Mouse (Mus musculus): Measurements from ENCODE around the gene Arl4d.
"Not testable (repeated sequence)": the region's sequence is repeated elsewhere in the genome, so short reads cannot be mapped to it uniquely, and the experiment has no call there.

Arl4d gene

DNA sequence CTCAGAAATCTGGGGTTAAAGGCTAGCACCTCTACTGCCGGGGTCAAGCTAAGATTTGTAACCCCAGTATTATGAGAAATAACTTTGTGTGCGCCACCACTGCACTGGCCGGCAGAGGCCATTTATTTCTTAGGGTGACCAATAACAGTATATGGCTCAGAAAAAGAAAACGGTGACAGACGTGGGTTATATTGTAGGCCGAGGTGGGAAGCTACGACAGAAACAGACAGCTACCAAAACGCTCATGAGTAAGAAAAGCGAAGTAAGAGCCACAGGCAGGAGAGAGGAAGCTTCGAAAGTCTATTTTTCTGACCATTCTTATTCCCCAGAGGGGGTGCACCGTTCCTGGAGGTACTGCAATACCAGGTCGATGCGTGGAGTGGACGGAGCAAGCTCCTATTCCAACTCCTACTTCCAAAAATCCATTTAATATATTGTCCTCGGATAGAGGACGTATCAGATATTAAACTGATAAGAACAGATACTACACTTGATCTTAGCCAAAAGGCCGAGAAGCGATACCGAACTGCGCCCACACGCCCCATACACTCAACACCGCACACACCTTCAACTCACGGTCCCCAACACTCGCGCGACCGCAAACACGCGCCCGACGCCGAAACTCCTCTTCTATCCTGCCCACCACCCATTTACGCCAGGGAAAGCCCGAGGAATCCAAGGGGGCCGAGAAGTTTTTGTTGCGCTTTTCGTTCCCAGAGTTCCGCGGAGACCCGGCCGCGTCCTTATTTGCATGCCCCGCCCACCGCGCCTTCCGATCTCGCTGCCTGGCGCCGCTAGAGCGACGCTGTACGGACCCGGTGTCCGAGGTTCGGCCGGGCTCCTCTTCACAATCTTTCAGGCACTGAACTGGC lies 19.7 kb upstream of the Arl4d start:
- peak; percentile 75; the same call in 1 of the 2 replicates for ATAC-seq (ENCODE audit: insufficient number of reproducible peaks, low FRiP score, low TSS enrichment)

DNA sequence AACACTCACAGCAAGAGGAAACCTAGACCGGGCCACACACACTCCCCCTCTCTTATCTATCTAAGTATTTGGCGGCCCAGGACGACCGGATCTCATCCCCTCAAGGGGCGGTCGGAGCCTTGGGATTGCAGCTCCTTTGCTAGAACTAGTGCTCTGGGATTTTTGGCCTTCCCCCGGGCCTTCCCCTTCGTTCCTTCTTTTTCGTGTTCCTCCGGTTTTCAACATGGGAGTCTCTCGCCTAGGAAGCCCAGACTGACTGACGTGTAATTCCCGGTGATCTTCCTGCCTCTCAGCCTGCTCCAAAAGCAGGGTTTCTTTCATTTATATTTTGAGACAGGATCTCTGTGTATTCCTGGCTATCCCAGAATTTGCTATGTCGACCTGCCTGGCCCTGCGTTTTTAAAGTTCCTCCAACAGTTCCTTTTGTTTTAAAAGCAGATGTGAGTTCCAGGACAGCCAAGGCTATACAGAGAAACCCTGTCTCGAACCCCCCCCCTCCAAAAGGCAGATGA lies 19.0 kb upstream of the Arl4d start:
- ATAC-seq (ENCODE audit: insufficient number of reproducible peaks, low FRiP score, low TSS enrichment): not testable (repeated sequence)

DNA sequence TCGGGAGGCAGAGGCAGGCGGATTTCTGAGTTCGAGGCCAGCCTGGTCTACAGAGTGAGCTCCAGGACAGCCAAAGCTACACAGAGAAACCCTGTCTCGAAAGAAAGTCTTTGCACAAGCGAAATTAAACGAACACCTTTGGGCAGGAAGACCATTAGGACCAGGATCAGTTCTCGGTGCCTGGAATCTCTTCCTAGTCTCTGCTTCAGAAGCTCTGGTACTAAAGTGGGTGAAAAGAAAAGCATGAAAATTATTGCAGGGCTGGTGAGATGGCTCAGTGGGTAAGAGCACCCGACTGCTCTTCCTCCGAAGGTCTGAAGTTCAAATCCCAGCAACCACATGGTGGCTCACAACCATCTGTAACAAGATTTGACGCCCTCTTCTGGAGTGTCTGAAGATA lies 18.2 kb upstream of the Arl4d start:
- ATAC-seq (ENCODE audit: insufficient number of reproducible peaks, low FRiP score, low TSS enrichment): not testable (repeated sequence)

DNA sequence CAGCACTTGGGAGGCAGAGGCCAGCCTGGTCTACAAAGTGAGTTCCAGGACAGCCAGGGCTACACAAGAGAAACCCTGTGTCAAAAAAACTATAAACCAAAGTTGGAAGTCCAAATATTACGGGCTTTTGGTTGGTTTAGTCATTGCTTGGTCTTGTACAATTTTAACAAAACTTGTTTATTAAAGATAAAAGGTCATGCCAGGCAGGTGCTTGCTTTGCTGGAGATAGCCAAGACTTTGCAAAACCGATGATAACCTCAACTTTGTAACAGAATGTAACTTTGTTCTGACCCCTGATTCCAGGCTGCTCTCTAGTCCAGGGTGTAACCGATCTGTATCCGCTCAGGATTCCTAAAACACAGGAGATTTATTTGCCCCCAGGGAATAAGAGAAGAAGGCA lies 9.0 kb upstream of the Arl4d start:
- ATAC-seq (ENCODE audit: insufficient number of reproducible peaks, low FRiP score, low TSS enrichment): no peak

- ATAC-seq (ENCODE audit: insufficient number of reproducible peaks, low FRiP score, low TSS enrichment): peak; percentile 45; the same call in 1 of the 2 replicates
Observed at GRCm38 (mm10) chr11:101657528-101657885, 7.8 kb upstream of the Arl4d start.

DNA sequence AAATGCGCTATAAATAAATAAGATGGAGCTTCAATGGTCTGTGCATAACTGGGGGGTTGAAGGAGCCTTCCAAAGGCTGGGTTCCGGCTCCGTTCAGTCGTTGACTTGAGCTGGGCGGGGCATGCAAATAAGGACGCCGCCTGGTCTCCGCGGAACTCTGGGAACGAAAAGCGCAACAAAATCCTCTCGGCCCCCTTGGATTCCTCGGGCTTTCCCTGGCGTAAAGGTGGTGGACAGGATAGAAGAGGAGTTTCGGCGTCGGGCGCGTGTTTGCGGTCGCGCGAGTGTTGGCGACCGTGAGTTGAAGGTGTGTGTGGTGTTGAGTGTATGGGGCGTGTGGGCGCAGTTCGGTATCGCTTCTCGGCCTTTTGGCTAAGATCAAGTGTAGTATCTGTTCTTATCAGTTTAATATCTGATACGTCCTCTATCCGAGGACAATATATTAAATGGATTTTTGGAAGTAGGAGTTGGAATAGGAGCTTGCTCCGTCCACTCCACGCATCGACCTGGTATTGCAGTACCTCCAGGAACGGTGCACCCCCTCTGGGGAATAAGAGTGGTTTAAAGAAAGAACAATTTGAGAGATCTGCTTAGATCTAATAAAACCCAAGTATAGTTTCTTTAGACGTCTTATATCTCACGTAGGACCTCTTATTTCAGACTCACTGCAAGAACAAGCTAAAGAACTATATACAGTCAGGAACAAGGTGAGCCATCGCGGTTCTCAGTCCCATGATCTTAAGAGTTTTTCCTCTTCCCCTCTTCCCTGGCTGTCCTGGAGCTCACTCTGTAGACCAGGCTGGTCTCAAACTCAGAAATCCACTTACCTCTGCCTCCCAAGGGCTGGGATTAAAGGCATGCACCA lies 7.2 kb upstream of the Arl4d start:
- ATAC-seq (ENCODE audit: insufficient number of reproducible peaks, low FRiP score, low TSS enrichment): peak; percentile 76; the same call in 1 of the 2 replicates

DNA sequence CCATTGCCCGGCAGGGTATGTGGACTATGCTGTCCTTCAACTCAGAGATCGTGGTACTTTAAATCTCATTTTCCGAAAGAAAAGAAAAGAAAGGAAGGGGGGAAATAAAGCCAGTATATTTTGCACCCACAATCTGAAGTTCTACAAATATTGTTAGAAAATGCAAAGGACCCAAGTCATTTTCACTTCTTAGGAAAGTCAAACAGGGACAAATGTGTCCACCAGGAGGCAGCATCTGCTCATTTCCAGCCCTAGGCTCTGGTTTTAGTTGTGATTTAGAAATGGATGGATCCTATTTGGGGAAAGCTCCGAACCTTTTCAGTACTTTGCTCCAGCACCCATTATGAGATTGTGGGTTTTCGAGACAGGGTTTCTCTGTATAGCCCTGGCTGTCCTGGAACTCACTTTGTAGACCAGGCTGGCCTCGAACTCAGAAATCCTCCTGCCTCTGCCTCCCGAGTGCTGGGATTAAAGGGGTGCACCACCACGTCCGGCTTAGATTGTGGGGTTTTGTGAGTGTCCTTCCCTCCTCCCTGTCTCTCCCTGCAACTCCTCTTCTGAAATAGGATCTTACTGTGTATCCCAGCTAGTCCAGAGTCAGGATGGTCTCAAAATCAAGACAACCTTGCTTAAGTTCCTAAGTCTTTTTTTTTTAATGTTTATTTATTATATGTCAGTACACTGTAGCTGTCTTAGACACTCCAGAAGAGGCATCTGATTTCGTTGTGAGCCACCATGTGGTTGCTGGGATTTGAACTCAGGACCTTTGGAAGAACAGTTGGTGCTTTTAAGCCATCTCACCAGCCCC lies 6.4 kb upstream of the Arl4d start:
- ATAC-seq (ENCODE audit: insufficient number of reproducible peaks, low FRiP score, low TSS enrichment): no peak

GRCm38 (mm10) chr11:101661191-101661590 lies 4.2 kb upstream of the Arl4d start:
- ATAC-seq (ENCODE audit: insufficient number of reproducible peaks, low FRiP score, low TSS enrichment): no peak

- ATAC-seq (ENCODE audit: insufficient number of reproducible peaks, low FRiP score, low TSS enrichment): no peak
Observed at GRCm38 (mm10) chr11:101661786-101662185, 3.6 kb upstream of the Arl4d start.

DNA sequence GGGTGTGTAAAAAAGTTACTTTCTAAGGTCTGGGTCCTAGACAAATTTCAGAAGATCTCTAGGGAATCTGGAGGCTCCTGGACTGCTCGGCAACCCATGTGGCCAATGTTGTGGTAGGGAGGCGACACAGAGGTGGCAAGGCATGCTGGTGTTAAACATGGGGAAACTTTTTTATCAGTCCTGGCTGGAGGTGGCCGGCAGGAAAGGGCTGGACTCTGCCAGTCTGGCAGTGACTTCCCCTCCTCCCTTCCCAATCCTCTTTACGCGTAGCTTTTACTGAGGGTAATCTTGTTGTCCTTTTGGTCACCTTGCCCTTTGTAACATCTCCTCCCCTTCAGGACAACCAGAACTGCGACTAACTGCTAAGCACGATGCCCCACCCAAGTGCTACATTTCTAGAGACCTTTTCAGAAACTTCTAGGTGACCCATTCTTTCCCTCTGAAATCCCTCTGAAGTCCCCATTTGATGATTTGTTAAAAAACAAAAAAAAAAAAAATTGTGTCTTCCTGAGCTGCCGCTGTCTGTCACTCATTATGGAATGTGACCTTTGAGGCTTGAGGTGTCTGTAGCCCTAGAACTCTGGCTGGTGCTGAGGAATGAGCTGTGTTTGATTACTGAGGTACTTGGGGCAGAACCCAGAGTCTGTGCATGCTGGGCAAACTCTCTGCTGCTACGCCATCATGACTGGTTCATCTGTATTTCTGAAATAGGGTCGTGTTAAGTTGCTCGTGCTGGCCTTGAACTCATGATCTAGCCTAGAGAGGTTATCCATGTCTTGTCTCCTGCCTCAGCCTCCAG lies 1.9 kb upstream of the Arl4d start:
- ATAC-seq (ENCODE audit: insufficient number of reproducible peaks, low FRiP score, low TSS enrichment): no peak

- ATAC-seq (ENCODE audit: insufficient number of reproducible peaks, low FRiP score, low TSS enrichment): peak; percentile 12; the same call in 1 of the 2 replicates
Observed at GRCm38 (mm10) chr11:101665636-101665992, 273 bp downstream of the Arl4d start.

GRCm38 (mm10) chr11:101666626-101667345 lies 1.4 kb downstream of the Arl4d start:
- ATAC-seq (ENCODE audit: insufficient number of reproducible peaks, low FRiP score, low TSS enrichment): no peak

- ATAC-seq (ENCODE audit: insufficient number of reproducible peaks, low FRiP score, low TSS enrichment): no peak
Observed at GRCm38 (mm10) chr11:101667871-101668532, 2.7 kb downstream of the Arl4d start.

DNA sequence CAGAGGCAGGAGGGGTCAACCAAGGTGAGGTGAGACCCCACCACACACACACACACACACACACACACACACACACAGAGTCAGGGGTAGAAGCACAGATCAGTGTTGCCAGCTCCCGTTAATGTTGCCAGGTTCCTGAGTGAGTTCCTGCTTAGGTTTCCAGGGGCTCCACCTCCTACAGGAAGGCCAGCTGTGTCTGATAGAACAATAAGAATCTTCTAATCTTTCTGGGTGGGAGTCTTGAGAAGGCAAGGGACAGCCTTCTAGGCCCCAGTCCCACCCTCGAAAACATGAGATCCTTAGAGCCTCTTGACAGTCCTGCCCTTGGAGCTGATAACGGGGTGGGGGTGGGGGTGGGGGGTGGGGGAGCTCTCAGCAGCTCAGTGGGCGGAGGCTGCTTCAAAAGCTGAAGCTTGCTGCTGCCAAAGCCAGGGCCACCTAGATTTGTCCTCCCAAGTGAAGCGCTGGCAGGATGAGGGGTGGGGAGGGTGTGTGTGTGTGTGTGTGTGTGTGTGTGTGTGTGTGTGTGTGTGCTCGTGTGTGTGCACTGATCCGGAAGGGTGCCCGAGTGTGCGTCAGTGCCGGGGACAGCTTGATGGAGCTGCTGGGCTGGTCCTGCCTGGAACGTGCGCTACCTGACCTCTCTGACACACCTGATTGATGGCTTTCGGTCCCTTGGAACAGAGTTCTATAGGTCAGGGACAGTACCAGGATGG lies 3.4 kb downstream of the Arl4d start:
- no peak for ATAC-seq (ENCODE audit: insufficient number of reproducible peaks, low FRiP score, low TSS enrichment)

GRCm38 (mm10) chr11:101670334-101670733 lies 5.0 kb downstream of the Arl4d start:
- no peak for ATAC-seq (ENCODE audit: insufficient number of reproducible peaks, low FRiP score, low TSS enrichment)

- ATAC-seq (ENCODE audit: insufficient number of reproducible peaks, low FRiP score, low TSS enrichment): no peak
Observed at GRCm38 (mm10) chr11:101671255-101671654, 5.9 kb downstream of the Arl4d start.

GRCm38 (mm10) chr11:101673010-101673642 lies 7.8 kb downstream of the Arl4d start:
- no peak for ATAC-seq (ENCODE audit: insufficient number of reproducible peaks, low FRiP score, low TSS enrichment)
